Mouse (Mus musculus): Measurements from ENCODE around the gene Gatm. TPM values are rescaled to one million over a fixed set of nuclear protein-coding genes. Genes with fewer than 3 reads are reported as not detected.
A peak's percentile ranks its signal among the peaks of the same experiment; 100 is the strongest.

The Gatm gene
- total RNA-seq, 4 experiments from 2014 or later: 2.4 to 3.9 (median 2.6) TPM

Small RNAs within 50 kb of the gene (microRNA-seq; reads per million reads assigned to microRNA genes)
- gene Mir147: 7.0 reads per million, percentile 17 among the genes with 10 or more reads in this experiment

Other genes with a start within 250 kb of the Gatm start
- 1 to 10 TPM; 4.4 to 7.3 (median 5.7) TPM for gene Shf, start 242.1 kb downstream of the Gatm start, total RNA-seq (2022)
- 10 to 100 TPM; 16.0 to 22.8 (median 19.8) TPM for gene Slc28a2, start 184.8 kb downstream of the Gatm start, total RNA-seq (2022)
- under 1 TPM; 0.34 to 0.72 (median 0.61) TPM for gene Gm14085, start 126.4 kb downstream of the Gatm start, total RNA-seq (2022)
- gene AA467197, start 25.7 kb upstream of the Gatm start, total RNA-seq (2022): under 1 TPM; 0.46 to 0.97 (median 0.65) TPM
- gene Slc30a4, start 91.4 kb upstream of the Gatm start, total RNA-seq (2022): 1 to 10 TPM; 8.1 to 9.4 (median 8.6) TPM
- 10 to 100 TPM; 25.1 to 33.1 (median 29.1) TPM for gene Bloc1s6, start 127.2 kb upstream of the Gatm start, total RNA-seq (2022)
- gene Sqor, start 153.9 kb upstream of the Gatm start, total RNA-seq (2022): 10 to 100 TPM; 45.8 to 67.7 (median 56.3) TPM